Mouse (Mus musculus): ENCODE results near the gene Scaf11. TPM values are rescaled to one million over a fixed set of nuclear protein-coding genes. Genes with fewer than 3 reads are reported as not detected.
"Not testable (repeated sequence)": the region's sequence is repeated elsewhere in the genome, so short reads cannot be mapped to it uniquely, and the experiment has no call there.

Gene Scaf11
- total RNA-seq, 2 experiments from 2014 or later = 99.7 to 120 TPM

- ATAC-seq (replicated peaks; ENCODE audit: poor library complexity) = peak; percentile 61
Measured at GRCm38 (mm10) chr15:96466362-96466903, 5.8 kb upstream of the Scaf11 start.

GRCm38 (mm10) chr15:96465076-96465475 lies 4.4 kb upstream of the Scaf11 start:
- ATAC-seq (replicated peaks; ENCODE audit: poor library complexity) = no peak

- ATAC-seq (replicated peaks; ENCODE audit: poor library complexity) = no peak
Measured at GRCm38 (mm10) chr15:96463821-96464220, 3.2 kb upstream of the Scaf11 start.

- no peak for ATAC-seq (replicated peaks; ENCODE audit: poor library complexity)
Measured at GRCm38 (mm10) chr15:96462611-96463010, 2.0 kb upstream of the Scaf11 start.

- ATAC-seq (replicated peaks; ENCODE audit: poor library complexity) = peak; percentile 21
Measured at GRCm38 (mm10) chr15:96461541-96462512, 1.2 kb upstream of the Scaf11 start.

- no peak for ATAC-seq (replicated peaks; ENCODE audit: poor library complexity)
Measured at GRCm38 (mm10) chr15:96460451-96460729, 253 bp downstream of the Scaf11 start.

- ATAC-seq (replicated peaks; ENCODE audit: poor library complexity) = peak; percentile 9
Measured at GRCm38 (mm10) chr15:96459741-96460450, 747 bp downstream of the Scaf11 start.

GRCm38 (mm10) chr15:96458273-96458672 lies 2.4 kb downstream of the Scaf11 start:
- no peak for ATAC-seq (replicated peaks; ENCODE audit: poor library complexity)

- no peak for ATAC-seq (replicated peaks; ENCODE audit: poor library complexity)
Measured at GRCm38 (mm10) chr15:96457338-96457664, 3.3 kb downstream of the Scaf11 start.

GRCm38 (mm10) chr15:96456651-96457337 lies 3.8 kb downstream of the Scaf11 start:
- ATAC-seq (replicated peaks; ENCODE audit: poor library complexity) = no peak

- ATAC-seq (replicated peaks; ENCODE audit: poor library complexity) = 0 out of 2 replicates have a peak, but pooled peaks have one; percentile 5
Measured at GRCm38 (mm10) chr15:96455595-96456214, 4.9 kb downstream of the Scaf11 start.

GRCm38 (mm10) chr15:96453346-96453745 lies 7.3 kb downstream of the Scaf11 start:
- no peak for ATAC-seq (replicated peaks; ENCODE audit: poor library complexity)

GRCm38 (mm10) chr15:96448656-96449299 lies 11.9 kb downstream of the Scaf11 start:
- 0 out of 2 replicates have a peak, but pooled peaks have one; percentile 20 for ATAC-seq (replicated peaks; ENCODE audit: poor library complexity)

GRCm38 (mm10) chr15:96446785-96447184 lies 13.9 kb downstream of the Scaf11 start:
- no peak for ATAC-seq (replicated peaks; ENCODE audit: poor library complexity)

- not testable (repeated sequence) for ATAC-seq (replicated peaks; ENCODE audit: poor library complexity)
Measured at GRCm38 (mm10) chr15:96441480-96441879, 19.2 kb downstream of the Scaf11 start.

GRCm38 (mm10) chr15:96434202-96434601 lies 26.4 kb downstream of the Scaf11 start:
- no peak for ATAC-seq (replicated peaks; ENCODE audit: poor library complexity)

GRCm38 (mm10) chr15:96419920-96420319 lies 40.7 kb downstream of the Scaf11 start:
- ATAC-seq (replicated peaks; ENCODE audit: poor library complexity) = no peak

GRCm38 (mm10) chr15:96418161-96418560 lies 42.5 kb downstream of the Scaf11 start:
- ATAC-seq (replicated peaks; ENCODE audit: poor library complexity) = no peak

GRCm38 (mm10) chr15:96408717-96409121 lies 51.9 kb downstream of the Scaf11 start:
- peak; percentile 68 for ATAC-seq (replicated peaks; ENCODE audit: poor library complexity)

GRCm38 (mm10) chr15:96407151-96407550 lies 53.5 kb downstream of the Scaf11 start:
- no peak for ATAC-seq (replicated peaks; ENCODE audit: poor library complexity)
